Mouse (Mus musculus): Measurements from ENCODE around the gene N4bp3. TPM values are rescaled to one million over a fixed set of nuclear protein-coding genes. Genes with fewer than 3 reads are reported as not detected.

Gene N4bp3
- polyA plus RNA-seq, 1 experiment from 2014 or later, result 2.4 TPM

GRCm38 (mm10) chr11:51593368-51593767, 57.3 kb downstream of the N4bp3 start:
- H3K9ac ChIP-seq (replicated peaks), result no peak overlapping the region
- 95% methylated on average over 4 of the region's 4 CpGs for WGBS (ENCODE audit: insufficient replicate concordance)
- H3K4me3 ChIP-seq (ENCODE audit: low read depth, low read length), result no peak overlapping the region
- H3K9me3 ChIP-seq (ENCODE audit: low read length), result no peaks in the 10 kb centered on the region
- H3K4me2 ChIP-seq (ENCODE audit: low read depth, low read length), result no peak overlapping the region
- TF ChIP-seq CTCF (IDR thresholded peaks at IDR 0.05; ENCODE audit: low read depth) (no peak), EP300 (IDR thresholded peaks at IDR 0.05; ENCODE audit: low read depth) (no peak)
- H3K4me1 ChIP-seq (ENCODE audit: insufficient read depth), result no peaks in the 10 kb centered on the region
- H3K27ac ChIP-seq (ENCODE audit: low read depth), result no peak overlapping the region
- DNase-seq (no peak), ATAC-seq (no peak)
- H3K27me3 ChIP-seq (ENCODE audit: insufficient read depth, low read length), result no peaks in the 10 kb centered on the region
- H3K36me3 ChIP-seq (replicated peaks; ENCODE audit: insufficient read depth, low read length), result peaks cover 89% of the 10 kb centered on the region

Other genes with a start within 250 kb of the N4bp3 start
- gene Phykpl, start 66.1 kb downstream of the N4bp3 start, polyA plus RNA-seq (2015; fragmentation: Nextera tagmentation; extraction: Ambion mirVana), result 14.5 TPM in 2 replicates
- gene Hnrnpab, start 44.0 kb downstream of the N4bp3 start, polyA plus RNA-seq (2015; fragmentation: Nextera tagmentation; extraction: Ambion mirVana), result 114 and 130 TPM in 2 replicates
- 70.1 and 76.2 TPM in 2 replicates for gene Nhp2, start 31.1 kb downstream of the N4bp3 start, polyA plus RNA-seq (2015; fragmentation: Nextera tagmentation; extraction: Ambion mirVana)
- 13.0 and 16.0 TPM in 2 replicates for gene Rmnd5b, start 14.9 kb downstream of the N4bp3 start, polyA plus RNA-seq (2015; fragmentation: Nextera tagmentation; extraction: Ambion mirVana)
- gene D930048N14Rik, start 112 bp upstream of the N4bp3 start, polyA plus RNA-seq (2015; fragmentation: Nextera tagmentation; extraction: Ambion mirVana), result 0.15 and 0.34 TPM in 2 replicates
- 61.9 and 66.5 TPM in 2 replicates for gene 0610009B22Rik, start 38.0 kb upstream of the N4bp3 start, polyA plus RNA-seq (2015; fragmentation: Nextera tagmentation; extraction: Ambion mirVana)
- gene Sec24a, start 112.8 kb upstream of the N4bp3 start, polyA plus RNA-seq (2015; fragmentation: Nextera tagmentation; extraction: Ambion mirVana), result 14.1 and 15.0 TPM in 2 replicates
- 204 TPM in 2 replicates for gene Sar1b, start 112.8 kb upstream of the N4bp3 start, polyA plus RNA-seq (2015; fragmentation: Nextera tagmentation; extraction: Ambion mirVana)
- 0.86 and 1.0 TPM in 2 replicates for gene Jade2, start 206.8 kb upstream of the N4bp3 start, polyA plus RNA-seq (2015; fragmentation: Nextera tagmentation; extraction: Ambion mirVana)

Measured in liver, postnatal 0 days (tissue).